ENCODE assay signal across 9 mouse cellular contexts in genomic region chr5:113133722-113134710, GRCm38 (mm10). TPM values are rescaled to one million over a fixed set of nuclear protein-coding genes. Genes with fewer than 3 reads are reported as not detected.
A peak's percentile ranks its signal among the peaks of the same experiment; 100 is the strongest.
DNase-seq lines count a peak whose midpoint lies in the region; ATAC-seq and TF ChIP-seq lines count a peak whose summit lies in the region.
"Had no signal": no experiment of that assay in that cellular context is flagged by ENCODE, and none has a peak within 500 bp of the region (broad histone marks: within the 10 kb centered on the region; RNA-seq: fewer than 3 reads in every experiment).

No protein-coding gene starts in this region.

- no peak overlapping the region for H3K4me3 ChIP-seq in forebrain, embryonic 10.5 days
- no peak overlapping the region for H3K4me3 ChIP-seq in forebrain, postnatal 0 days (ENCODE audit: low read depth, low read length)
- no peak overlapping the region for H3K4me3 ChIP-seq in lung, embryonic 15.5 days
- no peak overlapping the region for H3K4me3 ChIP-seq in lung, adult 2 months (replicated peaks; ENCODE audit: extremely low read depth, low read depth, low read length)
- H3K4me3 ChIP-seq in intestine, embryonic 15.5 days (replicated peaks) = no peak overlapping the region
- H3K4me3 ChIP-seq in stomach, embryonic 14.5 days (ENCODE audit: low read depth, low read length) = no peak overlapping the region

- no peaks in the 10 kb centered on the region for H3K36me3 ChIP-seq in forebrain, embryonic 10.5 days (replicated peaks)
- no peaks in the 10 kb centered on the region for H3K36me3 ChIP-seq in forebrain, postnatal 0 days (ENCODE audit: insufficient read depth)
- H3K36me3 ChIP-seq in lung, embryonic 15.5 days = no peaks in the 10 kb centered on the region
- no peaks in the 10 kb centered on the region for H3K36me3 ChIP-seq in intestine, embryonic 15.5 days
- H3K36me3 ChIP-seq in stomach, embryonic 14.5 days (ENCODE audit: control insufficient read depth, insufficient read depth, low read length) = no peaks in the 10 kb centered on the region

- TF ChIP-seq POLR2A in lung, adult 2 months (IDR thresholded peaks at IDR 0.05; ENCODE audit: borderline replicate concordance, extremely low read depth, low read depth, low read length) = no peak

- peak overlapping the region; percentile 95 for H3K27ac ChIP-seq in forebrain, embryonic 10.5 days
- H3K27ac ChIP-seq in forebrain, postnatal 0 days (ENCODE audit: low read depth, low read length) = no peak overlapping the region
- peak overlapping the region; percentile 94 for H3K27ac ChIP-seq in lung, embryonic 15.5 days
- H3K27ac ChIP-seq in intestine, embryonic 15.5 days = peak overlapping the region; percentile 95
- H3K27ac ChIP-seq in stomach, embryonic 14.5 days (ENCODE audit: low read length) = peak overlapping the region; percentile 97

- no peak overlapping the region for H3K4me2 ChIP-seq in forebrain, postnatal 0 days (ENCODE audit: low read depth)
- H3K4me2 ChIP-seq in lung, embryonic 15.5 days = no peak overlapping the region
- H3K4me2 ChIP-seq in intestine, embryonic 15.5 days (replicated peaks) = no peak overlapping the region
- H3K4me2 ChIP-seq in stomach, embryonic 14.5 days (replicated peaks; ENCODE audit: low read depth, low read length) = no peak overlapping the region

- 92% methylated on average over 19 of the region's 19 CpGs for WGBS in forebrain, embryonic 10.5 days
- WGBS in forebrain, postnatal 0 days = 87% methylated on average over 19 of the region's 19 CpGs
- 79% methylated on average over 19 of the region's 19 CpGs for WGBS in lung, embryonic 15.5 days
- WGBS in lung, adult 2 months = 70% methylated on average over 19 of the region's 19 CpGs
- WGBS in intestine, embryonic 15.5 days = 81% methylated on average over 19 of the region's 19 CpGs
- 80% methylated on average over 19 of the region's 19 CpGs for WGBS in stomach, embryonic 14.5 days

- no peaks in the 10 kb centered on the region for H3K9me3 ChIP-seq in forebrain, embryonic 10.5 days
- no peaks in the 10 kb centered on the region for H3K9me3 ChIP-seq in forebrain, postnatal 0 days (ENCODE audit: low read length)
- no peaks in the 10 kb centered on the region for H3K9me3 ChIP-seq in lung, embryonic 15.5 days
- no peaks in the 10 kb centered on the region for H3K9me3 ChIP-seq in intestine, embryonic 15.5 days
- H3K9me3 ChIP-seq in stomach, embryonic 14.5 days (ENCODE audit: control insufficient read depth, low read depth, low read length) = no peaks in the 10 kb centered on the region

- DNase-seq in forebrain, embryonic 10.5 days (ENCODE audit: extremely low spot score, low spot score) = no peak
- no peak for DNase-seq in forebrain, postnatal 0 days
- no peak for DNase-seq in lung, adult 2 months
- no peak for DNase-seq in right cerebral cortex, postnatal 14 days
- no peak for DNase-seq in spleen, postnatal 10 days (ENCODE audit: low spot score in 2 of 2)
- DNase-seq: thymus, postnatal 14 days had no signal

- H3K9ac ChIP-seq in forebrain, postnatal 0 days = no peak overlapping the region
- H3K9ac ChIP-seq in lung, embryonic 15.5 days = no peak overlapping the region
- H3K9ac ChIP-seq in intestine, embryonic 15.5 days = no peak overlapping the region
- no peak overlapping the region for H3K9ac ChIP-seq in stomach, embryonic 14.5 days (replicated peaks; ENCODE audit: low read depth, low read length)

- ATAC-seq in forebrain, postnatal 0 days = no peak
- no peak for ATAC-seq in lung, embryonic 15.5 days (ENCODE audit: borderline replicate concordance, extremely low read depth, low FRiP score, low TSS enrichment)
- ATAC-seq in intestine, embryonic 15.5 days = no peak
- no peak for ATAC-seq in stomach, embryonic 14.5 days (ENCODE audit: insufficient number of reproducible peaks, insufficient read depth, low FRiP score, low read depth)

- peaks cover 32% of the 10 kb centered on the region for H3K27me3 ChIP-seq in forebrain, embryonic 10.5 days (ENCODE audit: poor library complexity, severe bottlenecking)
- H3K27me3 ChIP-seq in forebrain, postnatal 0 days (ENCODE audit: insufficient read depth, low read length) = peaks cover 4% of the 10 kb centered on the region; the same call in 1 of the 2 replicates
- peaks cover 11% of the 10 kb centered on the region; the same call in 1 of the 2 replicates for H3K27me3 ChIP-seq in lung, embryonic 15.5 days
- H3K27me3 ChIP-seq in intestine, embryonic 15.5 days (replicated peaks) = peaks cover 6% of the 10 kb centered on the region; the same call in 1 of the 2 replicates
- H3K27me3 ChIP-seq in stomach, embryonic 14.5 days (ENCODE audit: control insufficient read depth, insufficient read depth, low read length) = no peaks in the 10 kb centered on the region

- peaks cover 75% of the 10 kb centered on the region for H3K4me1 ChIP-seq in forebrain, embryonic 10.5 days
- H3K4me1 ChIP-seq in forebrain, postnatal 0 days (ENCODE audit: insufficient read depth) = peaks cover 6% of the 10 kb centered on the region; the same call in 1 of the 2 replicates
- peaks cover 69% of the 10 kb centered on the region for H3K4me1 ChIP-seq in lung, embryonic 15.5 days
- H3K4me1 ChIP-seq in lung, adult 2 months (ENCODE audit: control insufficient read depth, insufficient read depth, low read length) = peaks cover 25% of the 10 kb centered on the region
- H3K4me1 ChIP-seq in intestine, embryonic 15.5 days (replicated peaks) = peaks cover 52% of the 10 kb centered on the region
- H3K4me1 ChIP-seq in stomach, embryonic 14.5 days (ENCODE audit: control insufficient read depth, insufficient read depth, low read length) = peaks cover 19% of the 10 kb centered on the region; the same call in 1 of the 2 replicates

- TF ChIP-seq CTCF in forebrain, postnatal 0 days (IDR thresholded peaks at IDR 0.05; ENCODE audit: low read depth) = no peak
- no peak for TF ChIP-seq CTCF in lung, adult 2 months (IDR thresholded peaks at IDR 0.05; ENCODE audit: insufficient read depth, low read length)

RNA-seq across cellular contexts. Expression of gene Crybb3, which starts 52.6 kb away (rescaled TPM):
- polyA plus RNA-seq in forebrain, embryonic 10.5 days (2016; fragmentation: Nextera tagmentation; extraction: Ambion mirVana) = 1.0 TPM in 2 replicates
- 0.81 and 2.0 TPM in 2 replicates for total RNA-seq in forebrain, postnatal 0 days (2014; rRNA removed)
- 1.6 and 1.7 TPM in 2 replicates for polyA plus RNA-seq in forebrain, postnatal 0 days (2015; fragmentation: Nextera tagmentation; extraction: Ambion mirVana)
- polyA plus RNA-seq in lung, embryonic 15.5 days (2015; fragmentation: Nextera tagmentation; extraction: Ambion mirVana) = 0.42 and 0.57 TPM in 2 replicates
- 5.2 and 5.7 TPM in 2 replicates for polyA plus RNA-seq in lung, adult 2 months (2012; rRNA removed)
- 0.36 and 1.1 TPM in 2 replicates for polyA plus RNA-seq in intestine, embryonic 15.5 days (2015; fragmentation: Nextera tagmentation; extraction: Ambion mirVana)
- 1.1 and 2.1 TPM in 2 replicates for polyA plus RNA-seq in stomach, embryonic 14.5 days (2014; fragmentation: Nextera tagmentation; extraction: Ambion mirVana)
